Mouse (Mus musculus): ENCODE results near the gene Proser3.
"Not testable (repeated sequence)": the region's sequence is repeated elsewhere in the genome, so short reads cannot be mapped to it uniquely, and the experiment has no call there.

The Proser3 gene

DNA sequence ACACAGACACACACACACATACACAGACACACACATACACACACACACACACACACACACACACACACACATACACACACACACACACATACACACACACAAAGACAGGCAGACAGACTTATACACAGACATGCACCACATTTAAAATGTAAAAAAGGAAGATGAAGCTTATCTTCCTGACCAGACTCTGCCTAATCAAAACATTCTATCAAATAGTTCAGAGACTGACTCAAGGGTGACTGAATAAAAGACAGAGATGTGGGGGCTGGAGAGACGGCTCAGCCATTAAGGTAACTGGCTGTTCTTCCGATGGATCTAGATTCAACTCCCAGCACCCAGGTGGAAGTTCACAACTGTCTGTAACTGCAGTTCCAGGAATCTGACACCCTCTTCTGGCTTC lies 7.8 kb downstream of the Proser3 start:
- no peak for DNase-seq (ENCODE audit: low spot score)

DNA sequence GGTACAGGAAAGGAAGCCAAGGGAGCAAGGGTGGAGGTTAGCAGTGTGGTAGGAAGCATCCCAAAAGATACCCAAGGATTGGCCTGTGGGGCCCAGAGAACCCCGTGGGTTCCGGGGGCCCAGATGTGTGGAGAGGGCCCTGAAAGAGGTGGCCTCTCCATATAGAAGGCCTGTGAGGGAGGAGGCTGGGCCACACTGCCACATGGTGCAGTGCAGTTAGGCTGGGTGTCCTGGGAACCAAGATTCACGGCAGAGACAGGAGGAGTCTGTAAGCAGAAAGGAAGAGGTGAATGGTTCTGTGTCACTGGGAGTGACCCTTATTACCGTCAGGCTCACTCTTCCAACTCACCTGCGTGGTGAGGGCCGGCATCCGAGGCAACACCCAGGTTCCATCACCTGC lies 11.5 kb downstream of the Proser3 start:
- no peak for DNase-seq (ENCODE audit: low spot score)

DNA sequence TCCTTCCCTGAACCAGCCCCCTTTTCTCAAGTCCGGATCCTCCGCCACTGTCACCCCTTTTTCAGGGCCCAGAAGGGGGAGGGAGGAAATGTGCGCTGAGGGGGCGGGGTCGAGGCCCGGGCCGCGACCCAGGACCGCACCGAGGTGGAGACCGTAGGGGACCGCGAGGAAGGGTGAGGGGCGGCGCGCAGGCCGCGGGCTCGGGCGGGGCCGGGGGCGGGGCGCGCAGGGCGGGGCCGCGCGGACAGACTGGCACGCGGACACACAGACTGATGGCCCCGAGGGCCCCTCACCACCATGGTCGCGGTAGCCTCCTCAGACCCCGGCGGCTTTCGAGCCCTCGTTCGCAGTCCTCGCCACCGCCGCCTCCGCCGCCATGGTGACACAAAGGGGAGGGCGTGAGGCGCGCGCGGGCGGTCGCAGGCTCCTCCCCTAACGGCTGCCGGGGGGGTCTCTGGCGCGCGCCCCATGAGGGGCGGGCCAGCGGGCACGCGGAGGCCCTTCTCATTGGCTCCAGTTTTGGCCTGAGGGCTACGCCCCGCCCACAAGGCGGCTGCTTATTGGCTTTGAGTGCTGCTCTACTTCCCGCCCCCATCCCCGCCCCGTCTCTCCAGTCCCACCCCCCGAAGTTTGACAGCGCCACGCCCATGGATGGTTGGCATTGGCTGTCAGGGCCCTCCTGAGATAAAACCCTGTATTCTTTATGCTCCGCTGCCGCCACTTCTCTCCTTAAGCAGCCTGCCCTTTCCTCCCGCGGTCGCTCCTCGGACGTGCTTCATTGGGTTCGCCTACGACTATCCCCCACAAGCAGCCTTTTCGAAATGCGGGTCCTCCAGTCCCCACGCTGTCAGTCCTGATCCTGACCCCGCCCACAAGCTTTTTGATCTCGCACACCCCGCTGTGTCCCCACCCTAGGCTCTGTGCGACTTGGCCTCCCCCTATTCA lies 17.2 kb downstream of the Proser3 start, which contains the start of gene Arhgap33:
Gene Arhgap33, minus strand, starts transcription at position 428 of the 945 bp plus-strand sequence.
- DNase-seq (ENCODE audit: low spot score) = peak; percentile 93

DNA sequence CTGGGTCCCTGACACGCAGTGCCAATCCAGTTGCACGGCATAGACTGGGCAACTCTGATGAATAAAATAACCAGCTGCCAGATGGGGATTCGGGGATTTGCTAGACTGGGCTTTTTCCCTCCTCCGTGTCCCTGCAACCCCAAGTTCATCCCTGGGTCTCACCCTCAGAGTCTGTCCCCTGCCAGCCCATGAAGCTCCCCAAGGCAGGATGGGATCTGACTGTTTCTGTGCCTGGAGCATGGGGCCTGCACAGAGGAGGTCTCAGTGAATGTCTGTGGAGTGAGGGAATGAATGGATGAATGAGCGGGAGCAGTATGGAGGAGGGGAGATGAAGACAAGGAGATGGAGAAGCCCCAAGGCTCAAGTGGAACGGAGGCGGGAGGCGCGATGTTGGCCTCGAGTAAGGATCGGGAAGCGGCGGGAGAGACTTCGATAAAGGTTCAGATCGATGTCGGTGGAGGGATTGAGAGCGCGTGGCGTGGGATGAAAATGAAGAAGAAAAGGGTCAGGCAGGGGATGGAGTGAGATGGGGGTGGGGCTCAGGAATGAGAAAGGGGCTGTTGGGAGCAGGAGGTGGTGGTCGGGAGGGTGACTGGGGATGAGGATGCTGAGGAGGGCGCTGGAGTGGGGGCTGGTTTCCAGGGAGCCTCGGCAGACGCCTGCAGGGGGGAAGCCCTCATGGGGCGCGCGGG lies 18.0 kb downstream of the Proser3 start:
- DNase-seq (ENCODE audit: low spot score) = no peak

DNA sequence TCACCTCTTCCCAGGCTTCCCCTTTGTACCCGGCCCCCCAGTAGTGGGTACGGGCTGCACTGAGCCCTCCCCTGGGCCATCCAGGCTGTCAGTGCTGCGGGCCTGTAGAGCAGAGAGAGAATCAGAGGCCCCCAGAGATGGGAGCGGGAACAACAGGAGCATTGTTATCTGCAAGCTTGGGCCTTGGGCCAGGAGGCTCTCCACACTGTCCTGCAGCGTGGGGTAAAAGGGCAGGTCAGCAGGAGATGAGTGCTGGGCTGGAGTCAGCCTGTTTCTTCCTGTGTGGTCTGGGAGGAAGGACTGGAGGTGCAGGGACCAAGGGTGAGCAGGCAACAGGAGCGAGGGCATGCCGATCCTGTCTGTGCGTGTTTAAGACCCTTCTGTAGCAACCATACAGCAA lies 19.2 kb downstream of the Proser3 start:
- DNase-seq (ENCODE audit: low spot score) = peak; percentile 17

DNA sequence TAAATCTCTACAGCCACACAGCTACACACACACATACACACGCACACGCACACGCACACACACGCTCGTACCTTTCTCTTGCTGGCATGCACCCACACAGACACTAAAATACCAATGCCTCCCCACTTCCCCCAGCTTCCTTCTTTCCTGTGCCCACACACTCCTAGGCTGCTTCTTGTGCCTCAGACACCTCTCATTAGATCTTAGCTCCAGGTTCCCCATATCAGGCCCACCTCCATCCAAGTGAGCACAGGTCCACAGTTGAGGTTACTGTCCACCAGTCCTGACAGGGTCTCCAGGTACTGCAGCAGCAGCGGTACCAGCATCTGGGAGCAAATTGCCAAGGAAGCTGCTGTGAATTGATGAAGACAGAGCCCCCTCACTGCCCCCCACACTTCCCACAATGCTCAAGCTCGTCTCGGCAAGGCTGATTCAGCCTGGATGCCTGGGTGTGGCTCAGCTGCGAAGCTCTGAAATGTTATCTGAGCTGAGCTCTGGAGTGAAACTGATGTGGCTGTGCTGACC lies 20.7 kb downstream of the Proser3 start:
- DNase-seq (ENCODE audit: low spot score) = no peak

DNA sequence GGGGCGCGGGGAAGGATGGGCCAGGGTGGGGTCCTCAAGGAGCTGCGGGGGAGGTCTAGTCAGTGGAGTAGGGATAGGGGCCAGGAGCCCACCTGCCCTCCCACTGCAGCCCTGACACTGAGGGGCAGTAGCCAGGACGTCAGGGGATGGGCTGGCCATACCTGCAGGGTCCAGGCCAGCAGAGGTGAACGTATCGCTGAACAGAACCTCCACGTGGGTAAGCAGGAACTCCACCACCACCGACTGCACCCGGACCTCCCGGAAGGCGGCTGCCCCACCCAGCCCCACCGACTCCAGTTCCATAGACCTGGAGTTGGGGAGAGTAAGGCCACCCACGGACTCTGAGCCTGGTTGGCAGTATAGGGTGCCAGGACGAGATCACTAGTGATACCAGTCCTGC lies 25.1 kb downstream of the Proser3 start:
- DNase-seq (ENCODE audit: low spot score) = no peak

DNA sequence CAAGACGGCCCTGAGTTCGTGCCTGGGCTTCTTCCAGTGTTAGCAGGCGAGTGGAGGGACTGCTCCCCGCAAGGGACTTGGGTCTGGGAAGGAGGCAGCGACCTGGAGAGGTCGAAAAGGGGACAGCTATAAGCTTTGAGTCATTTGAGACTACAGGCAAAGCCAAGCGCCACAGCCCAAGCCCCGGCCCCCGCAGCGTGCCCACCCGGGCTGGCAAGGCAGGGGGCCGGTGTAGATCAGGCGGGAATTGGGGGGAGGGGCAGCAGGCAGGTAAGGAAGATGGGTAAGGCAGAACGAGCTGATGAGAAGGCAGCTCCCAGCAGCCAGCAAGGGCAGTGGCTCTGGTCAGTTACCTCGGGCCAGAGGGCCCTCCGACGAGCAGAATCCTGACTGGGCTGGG lies 25.7 kb downstream of the Proser3 start:
- DNase-seq (ENCODE audit: low spot score) = no peak

DNA sequence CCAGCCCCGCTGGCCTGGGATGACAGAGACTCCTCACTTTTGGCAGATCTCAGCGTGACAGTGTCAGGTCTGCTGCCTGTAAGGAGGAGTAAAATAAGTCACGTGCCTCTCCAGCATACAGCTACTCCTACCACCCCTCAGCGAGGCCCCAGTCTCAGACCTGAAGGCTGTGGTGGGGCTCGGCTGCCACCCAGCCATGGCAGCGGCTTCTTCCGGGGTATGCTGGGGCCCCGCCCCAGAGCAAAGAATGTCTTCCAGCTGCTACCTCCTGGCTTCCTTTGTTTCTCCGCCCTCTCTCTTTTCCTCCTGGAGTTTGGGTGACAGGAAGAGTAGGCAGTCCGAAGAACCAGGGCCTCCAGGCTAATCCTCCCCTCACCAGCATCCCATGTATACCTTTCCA lies 26.1 kb downstream of the Proser3 start:
- no peak for DNase-seq (ENCODE audit: low spot score)

DNA sequence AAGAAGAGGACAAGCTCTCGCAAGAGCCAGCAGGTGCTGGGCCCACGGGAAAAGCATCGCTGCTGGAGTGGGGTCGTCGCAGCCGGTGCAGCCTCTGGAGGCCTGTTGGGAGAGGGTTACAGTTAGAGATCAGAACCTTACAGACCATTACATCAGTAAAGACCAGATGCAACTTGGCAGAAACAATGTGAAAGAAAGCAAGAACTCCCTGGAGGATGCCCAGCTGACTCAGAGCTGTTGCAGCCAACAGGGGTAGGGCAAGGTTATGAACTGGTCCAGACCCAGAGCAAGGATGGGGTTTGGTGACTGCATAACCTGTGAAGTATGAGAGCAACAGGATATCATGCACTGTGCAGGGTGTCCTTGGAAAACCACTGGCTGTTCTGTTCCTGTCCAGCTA lies 27.6 kb downstream of the Proser3 start:
- DNase-seq (ENCODE audit: low spot score) = no peak

DNA sequence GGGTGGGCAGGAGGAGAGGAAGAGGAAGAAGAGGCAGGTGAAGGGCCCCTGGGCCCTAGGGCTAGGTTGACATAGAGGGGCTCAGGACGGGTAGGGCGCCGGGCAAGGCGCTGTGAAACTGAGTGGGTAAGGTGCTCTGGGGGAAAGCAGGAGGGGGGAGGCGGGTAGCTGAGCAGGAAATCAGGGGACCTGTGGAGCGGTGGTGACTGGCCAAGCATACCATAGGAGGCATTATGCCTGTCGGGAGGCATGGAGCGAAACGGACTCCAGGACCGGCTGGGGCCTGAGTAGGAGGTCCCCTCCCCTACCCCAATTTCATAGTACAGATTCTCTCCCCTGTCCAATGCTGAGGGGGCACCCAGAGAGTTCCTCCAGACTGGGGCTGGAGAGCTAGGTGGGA lies 29.2 kb downstream of the Proser3 start:
- no peak for DNase-seq (ENCODE audit: low spot score)

DNA sequence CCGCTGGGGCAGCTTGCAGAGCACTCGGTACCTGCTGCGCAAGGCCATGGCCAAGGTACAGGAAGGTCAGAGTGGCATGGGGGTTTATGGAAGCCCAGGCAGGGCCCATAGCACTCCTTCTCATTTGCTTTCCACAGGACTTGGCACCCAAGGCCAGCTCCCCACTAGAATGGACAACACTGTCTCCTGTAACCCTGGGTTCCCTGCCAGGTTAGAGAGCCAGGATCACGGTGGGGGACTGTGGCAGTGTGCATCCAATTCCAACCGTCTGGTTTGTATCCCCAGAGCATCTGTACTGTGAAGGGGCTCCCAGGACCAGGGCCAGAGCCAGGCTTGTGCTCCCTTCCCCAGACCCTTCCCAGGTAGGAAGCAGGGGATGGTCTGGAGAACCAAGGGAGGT lies 31.2 kb downstream of the Proser3 start:
- no peak for DNase-seq (ENCODE audit: low spot score)

DNA sequence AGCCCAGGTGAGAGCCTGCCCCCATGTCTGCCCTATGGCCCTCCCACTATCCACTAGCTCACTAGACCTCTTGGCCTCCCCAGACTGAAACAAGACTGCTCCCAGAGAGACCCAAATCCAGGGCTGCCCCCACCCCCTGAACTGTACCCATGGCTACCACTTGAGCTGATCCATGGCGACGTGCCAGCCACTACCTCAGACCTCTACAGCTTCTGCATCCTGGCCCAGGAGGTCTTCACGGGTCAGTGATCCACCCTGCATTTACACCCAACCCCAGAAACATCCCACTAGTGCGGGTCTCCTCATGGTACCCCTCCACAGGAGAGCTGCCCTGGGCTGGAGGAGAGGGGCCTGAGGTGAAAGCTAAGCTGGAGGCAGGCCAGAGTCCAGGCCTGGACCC lies 31.7 kb downstream of the Proser3 start:
- DNase-seq (ENCODE audit: low spot score) = no peak

DNA sequence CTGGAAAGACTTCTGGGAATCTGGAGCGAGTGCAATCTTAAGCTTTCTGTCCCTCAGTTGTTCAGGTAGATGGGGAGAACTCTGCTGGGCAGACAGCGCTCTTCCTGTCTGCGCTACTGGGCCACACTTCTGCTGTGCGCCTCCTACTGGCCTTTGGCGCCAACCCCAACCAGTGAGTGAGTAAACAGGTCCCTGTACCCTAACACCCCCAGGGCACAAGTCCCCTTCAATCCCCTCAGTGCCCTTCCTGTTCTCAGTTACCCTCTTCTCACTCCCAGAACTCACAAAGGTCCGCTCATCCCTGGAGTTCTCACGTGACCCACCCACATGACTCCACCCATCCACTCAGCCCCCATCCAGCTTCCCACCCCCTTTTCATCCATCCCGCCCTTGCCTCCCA lies 33.8 kb downstream of the Proser3 start:
- no peak for DNase-seq (ENCODE audit: low spot score)

DNA sequence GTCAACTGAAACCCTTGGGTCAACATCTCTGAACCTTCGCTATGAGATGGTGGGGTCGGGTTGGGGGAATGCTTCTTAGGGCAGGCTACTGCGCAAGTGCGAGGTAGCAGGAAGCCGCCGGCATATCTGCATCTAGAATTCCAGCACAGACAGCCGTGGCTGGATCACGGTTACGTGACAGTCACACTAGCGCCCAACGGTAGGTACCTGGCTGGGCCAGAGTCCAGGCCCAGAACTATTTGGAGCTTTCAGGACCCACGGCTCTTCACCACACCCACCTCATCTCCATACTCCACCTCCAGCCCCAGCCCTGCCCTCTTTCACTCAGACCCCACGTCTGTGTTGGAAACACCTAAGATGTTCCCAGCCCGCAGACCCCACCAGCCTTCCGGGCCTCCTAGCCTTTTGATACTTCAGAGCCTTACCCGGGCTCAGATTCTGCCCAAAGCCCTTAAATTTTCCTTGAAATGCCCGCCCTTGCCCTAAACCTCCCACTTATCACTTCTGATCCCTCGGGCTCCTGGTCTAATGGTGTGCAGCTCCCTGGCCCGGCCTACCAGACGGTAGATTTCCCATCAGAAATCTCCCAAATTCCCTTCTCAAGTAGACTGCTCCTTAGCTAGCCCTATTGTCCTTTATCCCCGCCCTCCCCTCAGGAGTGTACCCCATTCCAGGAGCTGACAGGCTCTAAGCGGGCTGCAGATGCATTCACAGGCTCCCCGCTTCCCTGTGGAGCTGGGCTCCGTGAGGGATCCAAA lies 36.9 kb downstream of the Proser3 start:
- no peak for DNase-seq (ENCODE audit: low spot score)

DNA sequence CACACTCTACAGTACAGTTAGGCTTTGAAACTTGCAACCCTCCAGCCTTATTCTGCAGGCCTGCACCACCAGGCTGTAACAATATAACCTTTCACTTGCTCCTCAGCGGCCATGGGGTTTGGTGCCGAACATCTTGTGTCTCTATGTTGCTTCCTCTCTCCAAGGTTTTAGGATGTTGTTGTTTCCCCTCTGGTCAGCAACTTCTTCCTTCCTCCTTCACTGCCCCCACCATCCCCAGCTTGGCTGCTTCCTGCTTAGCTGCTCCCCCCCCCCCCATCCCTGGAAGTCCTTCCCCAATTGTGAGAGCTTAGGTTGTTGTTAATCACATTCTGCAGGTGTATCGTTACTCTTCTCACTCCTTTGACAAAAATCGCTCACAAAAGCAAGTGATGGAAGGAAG lies 44.0 kb downstream of the Proser3 start:
- no peak for DNase-seq (ENCODE audit: low spot score)

DNA sequence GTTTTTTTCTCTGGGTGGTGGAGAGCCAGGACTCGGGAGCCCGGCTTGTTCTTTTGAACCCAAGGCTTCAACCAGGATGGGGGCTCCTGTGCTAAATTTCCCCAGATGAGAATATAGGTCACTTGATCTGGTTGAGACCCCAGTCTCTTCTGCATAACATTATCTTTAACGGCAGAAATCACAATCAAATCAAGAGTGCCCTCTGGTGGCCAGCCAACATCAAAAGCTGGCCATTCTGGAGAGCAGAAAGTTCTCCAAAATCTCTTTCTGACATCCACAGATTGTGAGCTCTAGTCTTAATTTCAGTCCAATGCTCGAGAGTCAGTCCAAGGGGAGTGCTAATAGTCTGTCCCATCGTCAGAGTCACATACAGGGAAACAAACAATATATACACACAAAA lies 50.9 kb downstream of the Proser3 start:
- DNase-seq (ENCODE audit: low spot score) = not testable (repeated sequence)

DNA sequence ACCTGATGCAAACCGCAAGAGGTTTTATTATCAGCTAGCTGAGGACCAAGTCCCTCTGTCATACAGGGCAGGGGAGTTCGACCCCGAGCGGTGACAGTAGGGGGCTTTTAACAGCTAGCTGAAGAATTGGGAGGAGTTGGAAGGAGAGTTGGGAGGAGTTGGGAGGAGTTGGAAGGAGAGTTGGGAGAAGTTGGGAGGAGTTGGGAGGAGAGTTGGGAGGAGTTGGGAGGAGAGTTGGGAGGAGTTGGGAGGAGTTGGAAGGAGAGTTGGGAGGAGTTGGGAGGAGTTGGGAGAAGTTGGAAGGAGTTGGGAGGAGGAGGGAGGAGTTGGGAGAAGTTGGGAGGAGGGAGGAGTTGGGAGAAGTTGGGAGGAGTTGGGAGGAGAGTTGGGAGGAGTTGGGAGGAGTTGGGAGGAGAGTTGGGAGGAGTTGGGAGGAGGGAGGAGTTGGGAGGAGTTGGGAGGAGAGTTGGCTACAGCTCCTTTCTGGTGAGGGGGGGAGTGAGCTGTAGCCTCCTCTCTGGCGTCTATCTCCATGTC lies 56.5 kb downstream of the Proser3 start:
- not testable (repeated sequence) for DNase-seq (ENCODE audit: low spot score)

DNA sequence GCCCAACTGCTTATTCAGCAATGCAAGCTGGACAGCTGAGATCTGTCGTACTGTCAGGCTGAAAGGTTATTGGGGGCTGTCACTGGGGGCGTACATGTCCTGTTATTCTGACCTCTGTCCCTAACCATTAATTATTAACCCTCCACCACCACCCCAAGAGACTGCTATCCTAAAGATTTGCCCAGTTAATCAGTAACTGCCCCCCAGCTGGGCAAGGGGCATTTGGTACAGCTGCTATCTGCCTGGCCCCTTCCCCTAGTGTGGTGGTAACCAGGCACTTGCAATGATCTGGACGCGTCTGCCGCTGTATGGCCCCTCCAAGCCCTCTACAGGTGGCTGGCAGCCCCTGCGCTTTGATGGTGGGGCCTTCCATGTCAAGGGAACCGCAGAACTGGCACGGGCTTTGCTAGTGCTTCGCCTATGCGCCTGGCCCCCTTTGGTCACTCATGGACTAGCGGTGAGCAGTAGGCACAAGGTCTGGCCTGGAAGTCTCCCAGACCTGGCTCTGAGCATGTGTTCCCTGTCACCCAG lies 58.6 kb downstream of the Proser3 start, which contains the start of gene Prodh2:
Gene Prodh2, plus strand, starts transcription at position 222 of the 531 bp plus-strand sequence.
- no peak for DNase-seq (ENCODE audit: low spot score)

DNA sequence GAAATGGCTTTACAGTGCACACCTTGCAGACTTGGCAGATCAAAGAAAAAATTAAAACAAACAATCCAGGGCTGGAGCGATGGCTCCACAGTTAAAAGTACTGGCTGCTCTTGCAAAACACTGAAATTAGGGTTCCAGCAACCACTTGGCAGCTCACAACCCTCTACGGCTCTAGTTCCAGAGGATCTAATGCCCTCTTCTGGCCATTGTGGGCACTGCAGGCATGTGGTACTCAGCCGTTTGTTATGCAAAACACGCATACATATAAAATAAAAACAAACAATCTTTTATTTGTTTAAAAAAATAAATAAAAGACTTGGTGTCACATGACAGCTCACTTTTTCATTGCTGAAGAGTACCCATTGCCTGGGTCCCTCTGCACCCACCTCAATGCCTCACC lies 59.3 kb downstream of the Proser3 start:
- DNase-seq (ENCODE audit: low spot score) = peak; percentile 71

DNA sequence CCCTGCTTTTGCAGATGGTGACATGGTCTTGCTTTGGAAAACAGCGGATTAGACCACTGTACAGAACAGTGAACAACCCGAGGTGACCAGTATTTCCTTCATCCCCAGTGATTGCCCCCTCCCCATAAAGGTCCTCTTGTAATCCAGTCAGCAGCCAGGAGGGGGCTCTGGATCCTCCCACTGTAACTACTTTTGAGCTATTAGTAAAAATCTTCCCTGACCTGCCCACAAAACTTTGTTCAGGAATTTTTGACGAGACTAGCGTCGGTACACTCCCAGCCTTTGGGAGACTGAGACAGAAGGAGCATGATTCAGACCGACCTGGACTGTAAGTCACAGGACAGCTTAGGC lies 61.2 kb downstream of the Proser3 start:
- DNase-seq (ENCODE audit: low spot score) = no peak

Measured in ovary, postnatal 14 days (tissue).